In the genomic region with DNA sequence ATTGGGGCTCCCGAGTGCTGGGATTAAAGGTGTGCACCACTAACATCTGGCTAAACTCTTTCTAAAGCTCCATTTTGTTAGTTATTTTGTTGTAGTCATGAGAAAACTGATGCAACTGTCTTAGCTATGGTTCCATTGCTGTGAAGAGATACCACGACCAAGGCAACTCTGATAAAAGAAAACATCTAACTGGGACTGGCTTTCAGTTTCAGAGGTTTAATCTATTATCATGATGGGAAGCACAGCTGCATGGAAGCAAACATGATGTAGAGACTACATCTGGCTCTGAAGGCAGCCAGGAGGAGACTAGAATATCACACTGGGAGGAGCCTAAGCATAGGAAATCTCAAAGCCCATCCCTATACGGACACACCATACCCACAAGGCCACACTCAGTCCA, we compare ENCODE assay signal across 34 mouse cellular contexts. TPM values are rescaled to one million over a fixed set of nuclear protein-coding genes. Genes with fewer than 3 reads are reported as not detected.
"Had no signal": no experiment of that assay in that cellular context is flagged by ENCODE, and none has a peak within 500 bp of the region (broad histone marks: within the 10 kb centered on the region; RNA-seq: fewer than 3 reads in every experiment).

No protein-coding gene starts in this region.

- H3K36me3 ChIP-seq: embryonic facial prominence, embryonic 10.5 days; embryonic facial prominence, embryonic 12.5 days; embryonic facial prominence, embryonic 13.5 days; embryonic facial prominence, embryonic 15.5 days; forebrain, embryonic 10.5 days; heart, embryonic 10.5 days had no signal

- DNase-seq: cerebellum, adult 8-10 months; cerebellum, adult 9-10 months; cerebellum, adult 9-11 months; cerebellum, postnatal 10 days; cerebellum, postnatal 14 days; cerebellum, postnatal 25 days; cerebellum, postnatal 36 days; embryo, embryonic 11 days; forebrain, postnatal 0 days; gastrocnemius, adult 2 months; gastrocnemius, postnatal 10 days; gastrocnemius, postnatal 14 days; gastrocnemius, postnatal 25 days; gastrocnemius, postnatal 36 days; heart, adult 11 months; heart, adult 18-20 months; heart, adult 2 months had no signal

- H3K27me3 ChIP-seq: embryonic facial prominence, embryonic 12.5 days; embryonic facial prominence, embryonic 13.5 days; embryonic facial prominence, embryonic 15.5 days; forebrain, embryonic 13.5 days had no signal

- H3K4me1 ChIP-seq: embryonic facial prominence, embryonic 12.5 days; embryonic facial prominence, embryonic 13.5 days; embryonic facial prominence, embryonic 15.5 days; forebrain, embryonic 13.5 days; heart, embryonic 10.5 days had no signal

- H3K4me3 ChIP-seq: embryonic facial prominence, embryonic 10.5 days; embryonic facial prominence, embryonic 12.5 days; embryonic facial prominence, embryonic 13.5 days; embryonic facial prominence, embryonic 15.5 days; erythroblast, embryonic 14.5 days; forebrain, embryonic 10.5 days; forebrain, embryonic 13.5 days; gastrocnemius, adult 2 months; heart, adult 2 months; heart, embryonic 10.5 days had no signal

- H3K9me3 ChIP-seq: embryonic facial prominence, embryonic 12.5 days; embryonic facial prominence, embryonic 13.5 days; embryonic facial prominence, embryonic 15.5 days; forebrain, embryonic 13.5 days; heart, embryonic 10.5 days had no signal

- ATAC-seq: forebrain, embryonic 13.5 days; forebrain, embryonic 14.5 days; forebrain, embryonic 16.5 days; forebrain, postnatal 0 days had no signal

- H3K4me2 ChIP-seq: embryonic facial prominence, embryonic 12.5 days; embryonic facial prominence, embryonic 13.5 days; embryonic facial prominence, embryonic 15.5 days; forebrain, embryonic 13.5 days had no signal

- H3K27ac ChIP-seq: embryonic facial prominence, embryonic 10.5 days; embryonic facial prominence, embryonic 12.5 days; embryonic facial prominence, embryonic 13.5 days; embryonic facial prominence, embryonic 15.5 days; forebrain, embryonic 10.5 days; forebrain, embryonic 13.5 days; gastrocnemius, adult 2 months; heart, adult 2 months; heart, embryonic 10.5 days had no signal

- H3K9ac ChIP-seq: embryonic facial prominence, embryonic 12.5 days; embryonic facial prominence, embryonic 13.5 days; embryonic facial prominence, embryonic 15.5 days; forebrain, embryonic 13.5 days; forebrain, postnatal 0 days had no signal

RNA-seq across cellular contexts. Expression of a gene that starts 48.7 kb away (rescaled TPM):
- total RNA-seq: common myeloid progenitor, adult 5-6 weeks; gastrocnemius, adult 18-20 months; gastrocnemius, adult 2 months; gastrocnemius, adult 8-10 months; gastrocnemius, postnatal 10 days; gastrocnemius, postnatal 14 days; gastrocnemius, postnatal 25 days; gastrocnemius, postnatal 36 days; gastrocnemius, postnatal 4 days; granulocyte monocyte progenitor cell, adult 5-6 weeks; heart, adult 18-20 months; heart, adult 2 months had no signal
- polyA plus RNA-seq: embryonic facial prominence, embryonic 15.5 days; erythroblast, embryonic 14.5 days; forebrain, embryonic 11.5 days; gonadal fat pad, adult 2 months; heart, adult 2 months; heart, embryonic 10.5 days had no signal
